ENCODE assay signal across 29 mouse cellular contexts in genomic region chr2:163220706-163221105, GRCm38 (mm10).
"Had no signal": no experiment of that assay in that cellular context is flagged by ENCODE, and none has a peak within 500 bp of the region (broad histone marks: within the 10 kb centered on the region; RNA-seq: fewer than 3 reads in every experiment).

No protein-coding gene starts in this region.

- H3K4me3 ChIP-seq: embryonic facial prominence, embryonic 10.5 days; embryonic facial prominence, embryonic 12.5 days; embryonic facial prominence, embryonic 13.5 days; embryonic facial prominence, embryonic 15.5 days; erythroblast, embryonic 14.5 days; forebrain, embryonic 10.5 days; forebrain, embryonic 12.5 days; forebrain, embryonic 13.5 days; forebrain, embryonic 15.5 days; gastrocnemius, adult 2 months; heart, adult 2 months had no signal

- DNase-seq: cerebellum, adult 2 months; cerebellum, adult 8-10 months; cerebellum, adult 9-10 months; cerebellum, adult 9-11 months; cerebellum, postnatal 10 days; cerebellum, postnatal 14 days; cerebellum, postnatal 25 days; cerebellum, postnatal 36 days; embryo, embryonic 11 days; forebrain, postnatal 0 days; gastrocnemius, adult 2 months; gastrocnemius, postnatal 10 days; gastrocnemius, postnatal 14 days; gastrocnemius, postnatal 25 days; gastrocnemius, postnatal 36 days; heart, adult 11 months; heart, adult 18-20 months; heart, adult 2 months had no signal

- H3K27ac ChIP-seq: embryonic facial prominence, embryonic 10.5 days; embryonic facial prominence, embryonic 12.5 days; embryonic facial prominence, embryonic 13.5 days; embryonic facial prominence, embryonic 15.5 days; forebrain, embryonic 10.5 days; forebrain, embryonic 12.5 days; forebrain, embryonic 13.5 days; forebrain, embryonic 15.5 days; gastrocnemius, adult 2 months; heart, adult 2 months had no signal

- ATAC-seq: forebrain, embryonic 13.5 days; forebrain, embryonic 14.5 days; forebrain, embryonic 15.5 days; forebrain, embryonic 16.5 days had no signal
